ENCODE assay signal across 28 mouse cellular contexts in the genomic region with DNA sequence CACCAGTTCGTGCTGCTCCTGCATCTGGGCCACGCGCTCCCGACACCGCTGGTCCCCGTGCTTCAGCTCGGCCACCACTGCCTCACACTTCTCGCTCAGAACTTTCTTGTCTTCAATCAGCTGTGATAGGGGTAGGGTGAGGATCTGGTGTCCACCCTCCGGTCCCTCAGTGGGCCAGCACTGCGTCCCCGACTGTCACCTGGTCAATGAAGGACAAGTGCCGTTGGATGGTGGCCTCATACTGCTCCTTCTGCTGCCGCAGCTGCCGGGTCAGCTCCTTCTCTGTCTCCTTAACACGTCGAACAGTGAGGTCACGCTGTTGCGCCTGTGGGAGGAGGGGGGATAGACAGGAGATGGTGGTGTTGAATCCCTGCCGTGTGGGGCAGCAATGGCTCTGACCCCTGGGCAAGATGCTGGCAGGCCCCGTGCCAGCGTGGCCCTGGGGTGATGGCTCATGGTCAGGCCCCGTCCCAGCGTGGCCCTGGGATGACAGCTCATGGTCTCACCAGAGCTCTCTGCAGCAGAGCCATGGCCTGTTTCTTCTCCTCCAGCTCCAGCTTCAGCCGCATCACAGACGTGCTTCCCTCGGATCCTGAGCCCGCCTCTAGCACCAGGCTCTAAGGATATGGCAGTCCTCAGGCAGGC. TPM values are rescaled to one million over a fixed set of nuclear protein-coding genes. Genes with fewer than 3 reads are reported as not detected.
A peak's percentile ranks its signal among the peaks of the same experiment; 100 is the strongest.
DNase-seq lines count a peak whose midpoint lies in the region; ATAC-seq and TF ChIP-seq lines count a peak whose summit lies in the region.
"Had no signal": no experiment of that assay in that cellular context is flagged by ENCODE, and none has a peak within 500 bp of the region (broad histone marks: within the 10 kb centered on the region; RNA-seq: fewer than 3 reads in every experiment).

No protein-coding gene starts in this region.

- H3K36me3 ChIP-seq in hindbrain, embryonic 13.5 days, result peaks cover 94% of the 10 kb centered on the region
- peaks cover 38% of the 10 kb centered on the region for H3K36me3 ChIP-seq in hindbrain, embryonic 16.5 days (ENCODE audit: control insufficient read depth, insufficient read depth, low read length)
- peaks cover 98% of the 10 kb centered on the region for H3K36me3 ChIP-seq in limb, embryonic 10.5 days

- H3K9me3 ChIP-seq in hindbrain, embryonic 13.5 days, result no peaks in the 10 kb centered on the region
- no peaks in the 10 kb centered on the region for H3K9me3 ChIP-seq in hindbrain, embryonic 16.5 days (ENCODE audit: control insufficient read depth, low read length)
- H3K9me3 ChIP-seq in limb, embryonic 10.5 days (replicated peaks), result no peaks in the 10 kb centered on the region
- H3K9me3 ChIP-seq: forebrain, embryonic 15.5 days; G1E; heart, embryonic 13.5 days; hindbrain, embryonic 12.5 days; kidney, embryonic 15.5 days; limb, embryonic 13.5 days; lung, embryonic 15.5 days; midbrain, embryonic 10.5 days; neural tube, embryonic 13.5 days had no signal

- DNase-seq in adrenal gland, adult (ENCODE audit: inconsistent age in 2 of 2, low spot score in 1 of 2), result peak; percentile 84 to 92
- no peak for DNase-seq in adrenal gland, postnatal 4 days (ENCODE audit: low spot score in 2 of 2)
- peak; percentile 80 for DNase-seq in adrenal gland, postnatal 10 days
- DNase-seq in limb, embryonic 10.5 days (ENCODE audit: low spot score), result no peak
- no peak for DNase-seq in layer of hippocampus, adult 2 months (ENCODE audit: low spot score in 2 of 2)
- DNase-seq: cerebellum, adult 11-12 months; cerebellum, adult 9-11 months; gastrocnemius, adult 2 months; gastrocnemius, postnatal 36 days; heart, postnatal 10 days; kidney, postnatal 25 days; right cerebral cortex, postnatal 4 days had no signal

- 82% methylated on average over 27 of the region's 27 CpGs for WGBS in hindbrain, embryonic 13.5 days
- WGBS in hindbrain, embryonic 16.5 days, result 86% methylated on average over 27 of the region's 27 CpGs
- WGBS in limb, embryonic 10.5 days, result 89% methylated on average over 27 of the region's 27 CpGs

- H3K4me2 ChIP-seq in hindbrain, embryonic 13.5 days, result no peak overlapping the region
- H3K4me2 ChIP-seq in hindbrain, embryonic 16.5 days (ENCODE audit: low read length), result no peak overlapping the region
- H3K4me2 ChIP-seq: forebrain, embryonic 15.5 days; heart, embryonic 13.5 days; hindbrain, embryonic 12.5 days; kidney, embryonic 15.5 days; limb, embryonic 13.5 days; liver, embryonic 11.5 days; lung, embryonic 15.5 days; neural tube, embryonic 13.5 days had no signal

- H3K27me3 ChIP-seq in hindbrain, embryonic 13.5 days, result 0 out of 2 replicates have a peak, but pooled peaks cover 3% of the 10 kb centered on the region
- no peaks in the 10 kb centered on the region for H3K27me3 ChIP-seq in hindbrain, embryonic 16.5 days (replicated peaks; ENCODE audit: control insufficient read depth, insufficient read depth, low read length)
- no peaks in the 10 kb centered on the region for H3K27me3 ChIP-seq in limb, embryonic 10.5 days (ENCODE audit: low read depth, poor library complexity, severe bottlenecking)
- H3K27me3 ChIP-seq: forebrain, embryonic 15.5 days; heart, embryonic 13.5 days; kidney, embryonic 15.5 days; limb, embryonic 13.5 days; lung, embryonic 15.5 days; neural tube, embryonic 13.5 days had no signal

- no peak overlapping the region for H3K4me3 ChIP-seq in hindbrain, embryonic 13.5 days
- no peak overlapping the region for H3K4me3 ChIP-seq in hindbrain, embryonic 16.5 days (ENCODE audit: low read length)
- no peak overlapping the region for H3K4me3 ChIP-seq in limb, embryonic 10.5 days
- no peak overlapping the region for H3K4me3 ChIP-seq in layer of hippocampus, adult 2 months
- H3K4me3 ChIP-seq: forebrain, embryonic 15.5 days; gastrocnemius, adult 2 months; heart, embryonic 13.5 days; hindbrain, embryonic 12.5 days; kidney, embryonic 15.5 days; left cerebral cortex, adult 2 months; limb, embryonic 13.5 days; lung, embryonic 15.5 days; midbrain, embryonic 10.5 days; myocyte; neural tube, embryonic 13.5 days had no signal

- TF ChIP-seq CTCF in layer of hippocampus, adult 2 months (conservative IDR thresholded peaks at IDR 0.05), result no peak

- H3K9ac ChIP-seq in hindbrain, embryonic 13.5 days, result peak overlapping the region; percentile 19; the same call in 1 of the 2 replicates
- no peak overlapping the region for H3K9ac ChIP-seq in hindbrain, embryonic 16.5 days (ENCODE audit: low read depth, low read length)
- H3K9ac ChIP-seq: forebrain, embryonic 15.5 days; heart, embryonic 13.5 days; hindbrain, embryonic 12.5 days; kidney, embryonic 15.5 days; limb, embryonic 13.5 days; lung, embryonic 15.5 days; neural tube, embryonic 13.5 days had no signal

- peaks cover 20% of the 10 kb centered on the region for H3K4me1 ChIP-seq in hindbrain, embryonic 13.5 days (replicated peaks)
- no peaks in the 10 kb centered on the region; the same call in none of the 2 replicates for H3K4me1 ChIP-seq in hindbrain, embryonic 16.5 days (ENCODE audit: control insufficient read depth, insufficient read depth, low read depth, low read length)
- H3K4me1 ChIP-seq in limb, embryonic 10.5 days, result peaks cover 53% of the 10 kb centered on the region
- H3K4me1 ChIP-seq: forebrain, embryonic 15.5 days; lung, embryonic 15.5 days had no signal

- no peak for ATAC-seq in hindbrain, embryonic 13.5 days (ENCODE audit: low FRiP score)
- ATAC-seq in hindbrain, embryonic 16.5 days, result no peak
- ATAC-seq: forebrain, embryonic 15.5 days; intestine, postnatal 0 days had no signal

- no peak overlapping the region for H3K27ac ChIP-seq in hindbrain, embryonic 13.5 days
- no peak overlapping the region for H3K27ac ChIP-seq in hindbrain, embryonic 16.5 days (ENCODE audit: low read depth, low read length)
- 0 out of 2 replicates have a peak overlapping the region, but pooled peaks have one; percentile 11 for H3K27ac ChIP-seq in limb, embryonic 10.5 days
- H3K27ac ChIP-seq in layer of hippocampus, adult 2 months, result no peak overlapping the region
- H3K27ac ChIP-seq: forebrain, embryonic 15.5 days; gastrocnemius, adult 2 months; heart, embryonic 13.5 days; hindbrain, embryonic 12.5 days; kidney, embryonic 15.5 days; left cerebral cortex, adult 2 months; limb, embryonic 13.5 days; lung, embryonic 15.5 days; neural tube, embryonic 13.5 days had no signal

RNA-seq across cellular contexts. Expression of a gene that starts 16.2 kb away (rescaled TPM):
- 100 to 1,000 TPM; 247 to 275 TPM for total RNA-seq in adrenal gland, postnatal 4 days (2021)
- polyA plus RNA-seq in hindbrain, embryonic 13.5 days (2015; fragmentation: Nextera tagmentation; extraction: Ambion mirVana), result 23.2 and 26.7 TPM in 2 replicates
- polyA plus RNA-seq in hindbrain, embryonic 16.5 days (2015; fragmentation: Nextera tagmentation; extraction: Ambion mirVana), result 24.2 and 27.3 TPM in 2 replicates
- 10 to 100 TPM; 52.2 to 87.4 TPM for total RNA-seq in adrenal gland, postnatal 10 days (2021)
- polyA plus RNA-seq in limb, embryonic 10.5 days (2016; fragmentation: Nextera tagmentation; extraction: Ambion mirVana), result 46.7 and 55.2 TPM in 2 replicates
- 10 to 100 TPM; 35.6 to 37.0 TPM for total RNA-seq in layer of hippocampus, adult 2 months (2021)

RNA-seq across cellular contexts. Expression of a gene that starts 23.4 kb away (rescaled TPM):
- 10 to 100 TPM; 30.1 to 30.9 TPM for total RNA-seq in adrenal gland, postnatal 4 days (2021)
- 24.1 and 24.3 TPM in 2 replicates for polyA plus RNA-seq in hindbrain, embryonic 13.5 days (2015; fragmentation: Nextera tagmentation; extraction: Ambion mirVana)
- polyA plus RNA-seq in hindbrain, embryonic 16.5 days (2015; fragmentation: Nextera tagmentation; extraction: Ambion mirVana), result 35.6 and 46.6 TPM in 2 replicates
- total RNA-seq in adrenal gland, postnatal 10 days (2021), result 10 to 100 TPM; 16.3 to 23.5 TPM
- polyA plus RNA-seq in limb, embryonic 10.5 days (2016; fragmentation: Nextera tagmentation; extraction: Ambion mirVana), result 0.78 and 1.7 TPM in 2 replicates
- total RNA-seq in layer of hippocampus, adult 2 months (2021), result 100 to 1,000 TPM; 196 to 207 TPM
- polyA plus RNA-seq: C2C12, G1E had no signal

RNA-seq across cellular contexts. Expression of a gene that starts 28.1 kb away (rescaled TPM):
- total RNA-seq in adrenal gland, postnatal 4 days (2021), result 10 to 100 TPM; 14.8 to 16.9 TPM
- 19.3 and 19.8 TPM in 2 replicates for polyA plus RNA-seq in hindbrain, embryonic 13.5 days (2015; fragmentation: Nextera tagmentation; extraction: Ambion mirVana)
- polyA plus RNA-seq in hindbrain, embryonic 16.5 days (2015; fragmentation: Nextera tagmentation; extraction: Ambion mirVana), result 20.5 and 22.9 TPM in 2 replicates
- total RNA-seq in adrenal gland, postnatal 10 days (2021), result 10 to 100 TPM in 1 of 2 experiments, 1 to 10 TPM in 1; 9.0 to 13.2 TPM
- polyA plus RNA-seq in limb, embryonic 10.5 days (2016; fragmentation: Nextera tagmentation; extraction: Ambion mirVana), result 21.4 and 23.0 TPM in 2 replicates
- total RNA-seq in layer of hippocampus, adult 2 months (2021), result 10 to 100 TPM; 16.3 to 17.1 TPM

RNA-seq across cellular contexts. Expression of a gene that starts 28.3 kb away (rescaled TPM):
- 10 to 100 TPM; 50.2 to 53.5 TPM for total RNA-seq in adrenal gland, postnatal 4 days (2021)
- polyA plus RNA-seq in hindbrain, embryonic 13.5 days (2015; fragmentation: Nextera tagmentation; extraction: Ambion mirVana), result 52.7 and 57.0 TPM in 2 replicates
- polyA plus RNA-seq in hindbrain, embryonic 16.5 days (2015; fragmentation: Nextera tagmentation; extraction: Ambion mirVana), result 47.1 and 62.7 TPM in 2 replicates
- total RNA-seq in adrenal gland, postnatal 10 days (2021), result 10 to 100 TPM; 53.1 to 53.9 TPM
- polyA plus RNA-seq in limb, embryonic 10.5 days (2016; fragmentation: Nextera tagmentation; extraction: Ambion mirVana), result 78.5 and 83.8 TPM in 2 replicates
- 10 to 100 TPM; 35.2 to 46.9 TPM for total RNA-seq in layer of hippocampus, adult 2 months (2021)

Comparison
In these comparisons a context has a peak if more than half of its experiments do, and no peak if none do; other contexts are left out.
1. DNase-seq: peak in adrenal gland, adult (2 of 2) and adrenal gland, postnatal 10 days (single experiment); none in adrenal gland, postnatal 4 days (0 of 2), limb, embryonic 10.5 days (single experiment) and layer of hippocampus, adult 2 months (0 of 2).
2. RNA of a gene that starts 23.4 kb away (total RNA-seq): 196 to 207 TPM in layer of hippocampus, adult 2 months; 30.1 to 30.9 TPM in adrenal gland, postnatal 4 days and 16.3 to 23.5 TPM in adrenal gland, postnatal 10 days; every median in the first group is over 4 times any median in the second.